ENCODE assay signal across 15 mouse cellular contexts in the genomic region with DNA sequence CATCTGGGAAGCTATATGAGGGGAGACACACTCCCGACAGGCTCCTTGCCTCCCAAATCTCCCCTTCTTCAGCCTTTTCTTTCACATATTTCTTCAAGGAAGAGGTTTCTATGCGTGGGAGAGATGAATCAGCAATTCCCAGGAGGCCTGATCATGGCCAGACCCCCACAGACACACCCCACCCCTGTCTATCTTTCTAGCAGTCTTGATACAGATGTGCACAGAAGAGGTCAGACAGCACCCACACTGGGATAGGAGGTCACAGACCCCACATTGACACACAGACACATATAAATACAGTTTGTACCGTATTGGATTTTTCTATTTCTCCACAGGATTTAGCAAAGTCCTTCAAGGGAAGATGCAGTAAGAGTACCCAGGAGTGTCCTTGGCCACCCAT.
"Had no signal": no experiment of that assay in that cellular context is flagged by ENCODE, and none has a peak within 500 bp of the region (broad histone marks: within the 10 kb centered on the region; RNA-seq: fewer than 3 reads in every experiment).

No protein-coding gene starts in this region.

- H3K27me3 ChIP-seq: limb, embryonic 15.5 days; midbrain, embryonic 13.5 days; neural tube, embryonic 12.5 days had no signal

- H3K9me3 ChIP-seq: limb, embryonic 15.5 days; midbrain, embryonic 13.5 days; neural tube, embryonic 12.5 days had no signal

- H3K4me2 ChIP-seq: limb, embryonic 15.5 days; midbrain, embryonic 13.5 days; neural tube, embryonic 12.5 days had no signal

- H3K4me3 ChIP-seq: limb, embryonic 15.5 days; midbrain, embryonic 13.5 days; neural tube, embryonic 12.5 days had no signal

- DNase-seq: kidney, adult 11 months; kidney, adult 9 months; kidney, postnatal 36 days; layer of hippocampus, adult 9-11 months; layer of hippocampus, postnatal 36 days; lung, adult 2 months; lung, postnatal 36 days; right cerebral cortex, postnatal 25 days; thymus, postnatal 4 days had no signal

- H3K9ac ChIP-seq: limb, embryonic 15.5 days; midbrain, embryonic 13.5 days; neural tube, embryonic 12.5 days had no signal

- H3K4me1 ChIP-seq: midbrain, embryonic 13.5 days; neural tube, embryonic 12.5 days had no signal

- H3K27ac ChIP-seq: kidney, postnatal 0 days; limb, embryonic 15.5 days; midbrain, embryonic 13.5 days; neural tube, embryonic 12.5 days; stomach, postnatal 0 days had no signal

- ATAC-seq: lung, postnatal 0 days; midbrain, embryonic 13.5 days had no signal
